Mouse (Mus musculus): ENCODE results near the gene Invs. TPM values are rescaled to one million over a fixed set of nuclear protein-coding genes. Genes with fewer than 3 reads are reported as not detected.

The Invs gene
- polyA plus RNA-seq, 1 experiment from 2014 or later = 5.5 TPM

DNA sequence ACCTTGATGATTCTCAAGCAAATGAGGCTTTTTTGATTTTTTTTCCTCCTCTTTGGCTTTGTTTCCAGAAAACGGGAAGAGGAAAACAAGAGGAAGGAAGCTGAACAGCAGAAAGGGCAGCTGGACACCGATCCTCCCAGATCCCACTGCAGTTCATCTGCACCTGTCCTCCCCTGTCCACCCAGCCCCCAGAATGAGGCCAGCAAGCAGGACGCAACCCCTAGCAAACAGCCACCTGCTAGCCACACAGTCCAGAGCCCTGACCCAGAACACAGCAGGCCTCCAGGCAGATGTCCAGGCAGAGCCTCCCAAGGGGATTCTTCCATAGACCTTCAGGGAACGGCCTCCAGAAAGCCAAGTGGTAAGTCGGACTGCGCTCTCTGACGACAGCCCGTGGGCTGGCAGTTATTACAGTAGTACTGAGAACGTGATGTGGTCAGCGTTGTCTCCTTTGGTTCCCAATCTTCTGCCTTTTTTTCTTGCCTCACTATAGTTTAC lies 136.3 kb downstream of the Invs start:
- no peaks in the 10 kb centered on the region for H3K9me3 ChIP-seq (ENCODE audit: control insufficient read depth, low read length)
- H3K27ac ChIP-seq (ENCODE audit: low read depth, low read length) = no peak overlapping the region
- no peaks in the 10 kb centered on the region for H3K27me3 ChIP-seq (ENCODE audit: control insufficient read depth, insufficient read depth, low read length)
- H3K4me3 ChIP-seq (ENCODE audit: low read depth, low read length) = no peak overlapping the region
- H3K9ac ChIP-seq (ENCODE audit: low read length) = no peak overlapping the region
- ATAC-seq (ENCODE audit: low FRiP score) (no peak), DNase-seq (ENCODE audit: low spot score, missing footprints) (no peak)
- WGBS = 84% methylated on average over 10 of the region's 10 CpGs
- H3K36me3 ChIP-seq (ENCODE audit: control insufficient read depth, insufficient read depth, low read length) = no peaks in the 10 kb centered on the region
- H3K4me1 ChIP-seq (ENCODE audit: control insufficient read depth, insufficient read depth, low read length) = no peaks in the 10 kb centered on the region
- H3K4me2 ChIP-seq = no peak overlapping the region

DNA sequence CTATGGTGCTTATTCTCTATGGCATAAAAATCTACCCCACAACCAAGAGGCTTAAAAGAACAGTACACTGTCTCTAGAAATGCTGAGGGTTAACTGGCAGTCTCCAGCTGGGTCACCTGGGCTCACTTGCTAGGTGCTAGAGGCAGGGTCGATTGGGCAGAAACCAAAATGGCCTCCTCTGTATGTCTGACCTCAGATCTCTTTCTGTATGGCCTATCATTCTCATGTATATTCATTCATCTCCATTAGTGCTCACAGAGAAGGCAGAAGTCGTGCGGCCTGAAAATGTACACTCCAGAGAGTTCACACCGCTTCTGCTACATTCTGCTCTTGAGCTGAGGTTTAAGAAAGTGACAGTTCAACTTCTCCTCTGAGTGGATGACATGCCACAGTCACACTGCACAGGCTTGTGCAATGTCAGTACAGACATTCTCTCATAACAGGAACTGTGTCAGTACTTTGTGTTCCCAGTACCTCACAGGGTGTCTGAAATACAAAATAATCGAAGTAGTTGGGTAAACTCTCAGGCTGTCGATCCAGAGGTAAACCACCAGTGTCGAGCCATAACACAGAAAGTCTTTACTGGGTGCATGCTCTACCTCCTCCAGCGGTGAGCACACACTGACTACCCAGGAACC lies 139.4 kb downstream of the Invs start:
- ATAC-seq (ENCODE audit: low FRiP score) (no peak), DNase-seq (ENCODE audit: low spot score, missing footprints) (no peak)
- H3K4me1 ChIP-seq (ENCODE audit: control insufficient read depth, insufficient read depth, low read length) = no peaks in the 10 kb centered on the region
- H3K4me2 ChIP-seq = no peak overlapping the region
- 93% methylated on average over 8 of the region's 8 CpGs for WGBS
- no peaks in the 10 kb centered on the region for H3K27me3 ChIP-seq (ENCODE audit: control insufficient read depth, insufficient read depth, low read length)
- H3K4me3 ChIP-seq (ENCODE audit: low read depth, low read length) = no peak overlapping the region
- H3K27ac ChIP-seq (ENCODE audit: low read depth, low read length) = no peak overlapping the region
- H3K36me3 ChIP-seq (ENCODE audit: control insufficient read depth, insufficient read depth, low read length) = no peaks in the 10 kb centered on the region
- H3K9me3 ChIP-seq (ENCODE audit: control insufficient read depth, low read length) = no peaks in the 10 kb centered on the region
- no peak overlapping the region for H3K9ac ChIP-seq (ENCODE audit: low read length)

DNA sequence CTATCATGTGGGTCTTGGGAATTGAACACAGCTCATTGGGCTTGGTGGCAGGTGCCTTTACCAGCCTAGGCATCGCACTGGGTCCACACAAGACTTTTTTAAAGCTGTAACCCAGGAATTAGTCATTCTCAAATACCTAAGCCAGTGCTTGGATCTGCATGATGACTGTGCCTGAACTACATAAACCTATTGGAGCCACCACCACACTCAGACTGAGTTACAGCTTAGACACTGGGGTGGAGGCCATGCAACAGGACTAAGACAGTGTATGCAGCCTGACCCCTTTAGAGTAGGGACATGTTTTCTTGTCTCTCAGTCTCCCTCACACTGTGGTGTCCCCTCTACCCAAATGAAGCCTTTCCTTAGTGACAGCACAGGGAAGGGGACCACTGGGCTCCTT lies 143.1 kb downstream of the Invs start:
- 93% methylated on average over 1 of the region's 1 CpGs for WGBS
- H3K4me3 ChIP-seq (ENCODE audit: low read depth, low read length) = no peak overlapping the region
- no peaks in the 10 kb centered on the region for H3K27me3 ChIP-seq (ENCODE audit: control insufficient read depth, insufficient read depth, low read length)
- H3K4me2 ChIP-seq = no peak overlapping the region
- ATAC-seq (ENCODE audit: low FRiP score) (no peak), DNase-seq (ENCODE audit: low spot score, missing footprints) (peak; percentile 78)
- no peak overlapping the region for H3K9ac ChIP-seq (ENCODE audit: low read length)
- no peaks in the 10 kb centered on the region for H3K9me3 ChIP-seq (ENCODE audit: control insufficient read depth, low read length)
- H3K36me3 ChIP-seq (ENCODE audit: control insufficient read depth, insufficient read depth, low read length) = no peaks in the 10 kb centered on the region
- H3K27ac ChIP-seq (ENCODE audit: low read depth, low read length) = no peak overlapping the region
- no peaks in the 10 kb centered on the region for H3K4me1 ChIP-seq (ENCODE audit: control insufficient read depth, insufficient read depth, low read length)

DNA sequence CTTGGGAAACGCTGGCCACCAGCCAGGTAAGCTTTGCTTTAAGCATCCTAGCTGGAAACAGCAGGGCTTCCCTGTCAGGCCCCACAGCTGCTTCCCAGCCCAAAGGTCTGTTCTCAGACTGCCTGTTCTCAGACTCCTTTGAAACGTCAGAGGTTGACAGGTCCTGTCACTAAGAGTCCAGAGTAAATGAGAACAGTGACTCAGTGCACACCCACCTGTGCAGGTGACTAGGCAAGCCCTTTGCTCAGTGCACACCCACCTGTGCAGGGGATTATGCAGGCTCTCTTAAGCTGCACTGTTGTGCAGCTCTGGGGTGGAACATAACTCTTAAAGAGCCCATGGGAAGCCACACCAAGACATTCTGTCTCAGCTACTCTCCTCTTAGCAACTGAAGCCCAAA lies 144.2 kb downstream of the Invs start:
- WGBS = 56% methylated on average over 2 of the region's 2 CpGs
- H3K9me3 ChIP-seq (ENCODE audit: control insufficient read depth, low read length) = no peaks in the 10 kb centered on the region
- no peak overlapping the region for H3K27ac ChIP-seq (ENCODE audit: low read depth, low read length)
- ATAC-seq (ENCODE audit: low FRiP score) (no peak), DNase-seq (ENCODE audit: low spot score, missing footprints) (no peak)
- H3K4me1 ChIP-seq (ENCODE audit: control insufficient read depth, insufficient read depth, low read length) = no peaks in the 10 kb centered on the region
- no peak overlapping the region for H3K9ac ChIP-seq (ENCODE audit: low read length)
- no peaks in the 10 kb centered on the region for H3K36me3 ChIP-seq (ENCODE audit: control insufficient read depth, insufficient read depth, low read length)
- no peaks in the 10 kb centered on the region for H3K27me3 ChIP-seq (ENCODE audit: control insufficient read depth, insufficient read depth, low read length)
- no peak overlapping the region for H3K4me2 ChIP-seq
- no peak overlapping the region for H3K4me3 ChIP-seq (ENCODE audit: low read depth, low read length)

DNA sequence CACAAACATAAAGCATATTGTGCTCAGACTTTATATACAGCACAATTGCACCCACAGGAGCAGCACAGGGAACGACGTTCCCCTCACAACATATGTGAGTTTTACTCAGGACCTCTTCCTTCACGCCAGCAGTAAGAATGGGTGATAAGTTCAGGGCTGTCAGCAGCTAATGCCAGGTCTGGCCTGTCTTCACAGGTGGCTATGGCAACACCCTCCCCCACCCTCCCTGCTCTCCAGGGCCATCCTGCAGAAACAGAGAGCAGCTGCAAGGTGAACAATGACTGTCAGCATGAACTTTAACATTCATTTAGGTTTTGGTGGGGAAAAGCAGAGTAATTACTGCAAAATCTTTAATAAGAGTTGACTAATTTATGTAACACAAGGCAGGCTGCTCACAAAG lies 147.9 kb downstream of the Invs start:
- Histone ChIP-seq H3K36me3 (ENCODE audit: control insufficient read depth, insufficient read depth, low read length) (peaks cover 5% of the 10 kb centered on the region; the same call in 1 of the 2 replicates), H3K9me3 (ENCODE audit: control insufficient read depth, low read length) (no peaks in the 10 kb centered on the region), H3K4me2 (no peak overlapping the region), H3K27ac (ENCODE audit: low read depth, low read length) (no peak overlapping the region), H3K4me1 (ENCODE audit: control insufficient read depth, insufficient read depth, low read length) (no peaks in the 10 kb centered on the region), H3K4me3 (ENCODE audit: low read depth, low read length) (no peak overlapping the region), H3K9ac (ENCODE audit: low read length) (no peak overlapping the region), H3K27me3 (ENCODE audit: control insufficient read depth, insufficient read depth, low read length) (no peaks in the 10 kb centered on the region)
- DNase-seq (ENCODE audit: low spot score, missing footprints) (peak; percentile 28), ATAC-seq (ENCODE audit: low FRiP score) (no peak)
- WGBS = 86% methylated on average over 3 of the region's 3 CpGs

DNA sequence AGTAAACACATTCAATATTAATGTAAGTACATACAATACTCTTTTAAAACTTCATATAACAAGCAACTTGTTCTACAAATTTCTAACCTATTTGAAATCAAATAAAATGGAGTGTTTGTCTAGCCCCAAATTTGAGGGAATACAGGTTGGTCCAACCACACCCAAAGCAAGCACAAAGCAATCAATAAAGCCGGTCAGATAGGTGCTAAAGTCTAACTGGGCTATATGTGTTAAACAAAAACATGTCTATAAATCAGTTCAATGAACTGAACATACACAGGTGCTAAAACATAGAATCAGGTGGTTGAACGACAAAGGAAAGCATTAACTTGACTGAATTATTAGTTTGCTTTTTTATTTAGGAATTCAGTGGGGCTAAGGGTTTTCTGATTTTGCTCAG lies 148.5 kb downstream of the Invs start:
- DNase-seq (ENCODE audit: low spot score, missing footprints) = no peak
- no peak overlapping the region for H3K4me3 ChIP-seq (ENCODE audit: low read depth, low read length)
- 94% methylated on average over 2 of the region's 2 CpGs for WGBS
- H3K36me3 ChIP-seq (ENCODE audit: control insufficient read depth, insufficient read depth, low read length) = peaks cover 8% of the 10 kb centered on the region; the same call in 1 of the 2 replicates
- no peaks in the 10 kb centered on the region for H3K9me3 ChIP-seq (ENCODE audit: control insufficient read depth, low read length)
- H3K4me1 ChIP-seq (ENCODE audit: control insufficient read depth, insufficient read depth, low read length) = no peaks in the 10 kb centered on the region
- H3K27ac ChIP-seq (ENCODE audit: low read depth, low read length) = no peak overlapping the region
- no peak for ATAC-seq (ENCODE audit: low FRiP score)
- H3K4me2 ChIP-seq = no peak overlapping the region
- no peak overlapping the region for H3K9ac ChIP-seq (ENCODE audit: low read length)
- no peaks in the 10 kb centered on the region for H3K27me3 ChIP-seq (ENCODE audit: control insufficient read depth, insufficient read depth, low read length)

DNA sequence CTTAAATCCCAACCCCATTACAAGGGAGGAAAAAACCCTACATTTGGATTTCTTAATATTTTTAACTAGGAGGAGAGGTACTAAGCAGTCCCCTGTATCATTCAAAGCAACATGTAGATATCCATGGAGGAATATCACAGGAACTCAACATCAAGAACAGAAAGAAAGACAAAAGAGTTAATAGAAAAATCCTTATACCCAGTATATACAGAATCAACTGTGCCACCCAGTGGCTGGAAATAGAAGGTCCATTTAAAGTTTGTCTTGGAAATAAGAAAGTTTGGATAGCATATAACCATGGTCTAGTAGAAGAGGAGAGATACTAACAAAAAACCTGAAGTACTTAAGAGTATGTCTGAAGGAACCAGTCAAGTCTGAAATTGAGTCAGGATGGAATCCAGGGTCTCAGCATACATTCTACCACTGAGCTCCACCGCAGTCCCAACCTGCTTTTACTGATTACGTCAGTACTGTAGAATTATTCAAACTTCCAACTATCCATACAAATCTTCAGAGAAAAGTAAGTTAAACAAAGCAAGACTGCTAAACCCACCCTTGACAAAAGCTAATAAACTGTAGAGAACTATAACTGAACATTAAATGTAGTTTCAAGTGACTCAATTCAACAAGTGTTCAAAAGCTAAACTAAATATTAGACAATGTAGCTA lies 174.7 kb downstream of the Invs start:
- peak; percentile 80 for DNase-seq (ENCODE audit: low spot score, missing footprints)

DNA sequence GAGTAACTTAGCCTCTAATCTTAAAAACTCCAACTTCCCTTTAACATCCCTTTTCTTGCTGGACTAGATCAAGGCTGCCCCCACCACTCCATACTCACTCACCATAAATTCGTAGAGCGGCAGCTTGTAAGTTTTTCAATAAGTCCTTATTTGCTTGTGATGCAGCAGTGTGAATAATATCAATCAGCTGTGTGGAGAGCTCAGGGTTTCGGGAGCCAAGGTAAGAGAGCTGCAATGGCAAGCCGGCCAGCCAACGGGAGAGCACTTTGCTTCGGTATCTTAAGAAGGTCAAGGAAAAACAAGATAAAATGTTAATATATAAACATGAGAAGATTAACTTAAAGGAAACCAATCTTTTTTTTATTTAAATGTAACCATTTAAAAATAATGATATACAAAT lies 178.9 kb downstream of the Invs start:
- H3K9ac ChIP-seq (ENCODE audit: low read length) = no peak overlapping the region
- 95% methylated on average over 6 of the region's 6 CpGs for WGBS
- H3K4me2 ChIP-seq = no peak overlapping the region
- H3K9me3 ChIP-seq (ENCODE audit: control insufficient read depth, low read length) = no peaks in the 10 kb centered on the region
- no peaks in the 10 kb centered on the region for H3K27me3 ChIP-seq (ENCODE audit: control insufficient read depth, insufficient read depth, low read length)
- ATAC-seq (ENCODE audit: low FRiP score) (no peak), DNase-seq (ENCODE audit: low spot score, missing footprints) (no peak)
- H3K36me3 ChIP-seq (ENCODE audit: control insufficient read depth, insufficient read depth, low read length) = peaks cover 19% of the 10 kb centered on the region
- no peak overlapping the region for H3K4me3 ChIP-seq (ENCODE audit: low read depth, low read length)
- H3K27ac ChIP-seq (ENCODE audit: low read depth, low read length) = no peak overlapping the region
- H3K4me1 ChIP-seq (ENCODE audit: control insufficient read depth, insufficient read depth, low read length) = no peaks in the 10 kb centered on the region

More for the DNA sequence above, 174.7 kb downstream of the Invs start:
- Histone ChIP-seq H3K9me3 (ENCODE audit: control insufficient read depth, low read length) (no peaks in the 10 kb centered on the region), H3K9ac (ENCODE audit: low read length) (no peak overlapping the region), H3K4me3 (ENCODE audit: low read depth, low read length) (no peak overlapping the region), H3K27ac (ENCODE audit: low read depth, low read length) (no peak overlapping the region), H3K27me3 (ENCODE audit: control insufficient read depth, insufficient read depth, low read length) (no peaks in the 10 kb centered on the region), H3K36me3 (ENCODE audit: control insufficient read depth, insufficient read depth, low read length) (peaks cover 14% of the 10 kb centered on the region), H3K4me1 (ENCODE audit: control insufficient read depth, insufficient read depth, low read length) (no peaks in the 10 kb centered on the region), H3K4me2 (no peak overlapping the region)
- WGBS = 97% methylated on average over 2 of the region's 2 CpGs
- no peak for ATAC-seq (ENCODE audit: low FRiP score)

DNA sequence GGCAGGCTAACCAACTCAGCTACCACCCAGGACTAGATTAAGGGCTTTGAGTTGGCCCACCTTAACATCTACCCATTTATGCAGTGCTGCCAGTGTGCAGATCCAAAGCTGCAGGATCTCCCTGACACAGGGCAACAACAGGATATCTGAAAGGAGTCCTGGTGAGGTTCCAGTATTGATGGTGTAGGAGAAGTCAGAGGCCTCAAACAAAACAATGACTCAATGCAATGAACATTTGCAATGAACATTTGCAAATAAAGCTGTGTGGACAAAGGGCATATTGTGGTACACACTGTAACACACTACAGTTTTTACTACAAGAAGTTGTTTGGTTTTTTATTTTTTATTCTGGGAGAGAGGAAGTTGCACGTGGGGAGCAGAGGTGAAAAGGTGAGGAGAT lies 181.5 kb downstream of the Invs start:
- Histone ChIP-seq H3K4me1 (ENCODE audit: control insufficient read depth, insufficient read depth, low read length) (no peaks in the 10 kb centered on the region), H3K9ac (ENCODE audit: low read length) (no peak overlapping the region), H3K27me3 (ENCODE audit: control insufficient read depth, insufficient read depth, low read length) (no peaks in the 10 kb centered on the region), H3K4me2 (no peak overlapping the region), H3K36me3 (ENCODE audit: control insufficient read depth, insufficient read depth, low read length) (peaks cover 11% of the 10 kb centered on the region), H3K27ac (ENCODE audit: low read depth, low read length) (no peak overlapping the region), H3K9me3 (ENCODE audit: control insufficient read depth, low read length) (no peaks in the 10 kb centered on the region), H3K4me3 (ENCODE audit: low read depth, low read length) (no peak overlapping the region)
- 94% methylated on average over 1 of the region's 1 CpGs for WGBS
- peak; percentile 57 for DNase-seq (ENCODE audit: low spot score, missing footprints)
- ATAC-seq (ENCODE audit: low FRiP score) = no peak

Data from midbrain, embryonic 11.5 days (tissue).